Mouse (Mus musculus) right cerebral cortex, adult 18-20 months (tissue): ENCODE data around the gene Abcf3.

Experiments used
- DNase-seq: peaks from one replicate; pipeline ENCODE4 v3.0.0; 2022; ENCODE audit warnings: mixed read lengths

Gene Abcf3

DNA sequence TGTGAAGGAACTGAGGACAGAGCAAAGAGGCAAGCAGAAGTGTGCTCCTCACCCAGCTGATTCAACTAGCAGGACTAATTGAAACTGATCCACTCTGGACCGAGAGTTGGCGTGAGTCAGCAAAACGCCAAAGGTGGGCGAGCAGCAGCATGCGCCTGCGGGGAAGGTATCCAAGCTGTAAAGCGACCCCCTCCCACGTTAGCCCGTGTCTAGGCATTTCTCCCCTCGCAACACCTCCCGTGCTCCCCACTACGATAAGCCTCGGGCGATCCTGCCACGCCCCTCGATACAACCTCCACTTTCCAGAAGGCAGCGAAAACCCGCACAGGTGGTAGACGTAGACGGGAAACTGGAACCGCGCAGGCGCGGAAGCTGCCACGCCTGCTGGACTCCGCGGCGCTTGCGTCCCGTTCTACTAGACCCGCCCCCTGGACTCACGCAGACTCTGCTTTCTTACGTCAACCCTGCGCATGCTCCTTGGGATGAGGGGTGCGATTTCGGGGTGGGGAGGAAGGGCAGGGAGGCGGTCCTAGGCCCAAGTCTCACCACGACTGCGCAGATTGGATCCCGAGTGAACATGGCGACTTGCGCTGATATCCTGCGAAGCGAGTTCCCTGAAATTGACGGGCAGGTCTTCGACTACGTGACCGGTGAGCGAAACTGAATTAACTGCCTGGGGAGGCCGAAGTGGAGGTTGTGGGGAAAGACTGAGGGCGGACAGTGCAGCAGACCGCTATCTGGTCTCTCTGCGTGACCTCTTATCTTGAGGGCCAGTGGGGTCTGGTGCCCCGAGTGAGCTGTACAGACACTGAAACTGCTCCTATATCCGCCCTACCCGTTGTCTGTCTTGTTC lies at the start of gene Abcf3:
Gene Abcf3, plus strand, starts transcription at position 482 of the 853 bp plus-strand sequence.
- peak; percentile 99 for DNase-seq

DNA sequence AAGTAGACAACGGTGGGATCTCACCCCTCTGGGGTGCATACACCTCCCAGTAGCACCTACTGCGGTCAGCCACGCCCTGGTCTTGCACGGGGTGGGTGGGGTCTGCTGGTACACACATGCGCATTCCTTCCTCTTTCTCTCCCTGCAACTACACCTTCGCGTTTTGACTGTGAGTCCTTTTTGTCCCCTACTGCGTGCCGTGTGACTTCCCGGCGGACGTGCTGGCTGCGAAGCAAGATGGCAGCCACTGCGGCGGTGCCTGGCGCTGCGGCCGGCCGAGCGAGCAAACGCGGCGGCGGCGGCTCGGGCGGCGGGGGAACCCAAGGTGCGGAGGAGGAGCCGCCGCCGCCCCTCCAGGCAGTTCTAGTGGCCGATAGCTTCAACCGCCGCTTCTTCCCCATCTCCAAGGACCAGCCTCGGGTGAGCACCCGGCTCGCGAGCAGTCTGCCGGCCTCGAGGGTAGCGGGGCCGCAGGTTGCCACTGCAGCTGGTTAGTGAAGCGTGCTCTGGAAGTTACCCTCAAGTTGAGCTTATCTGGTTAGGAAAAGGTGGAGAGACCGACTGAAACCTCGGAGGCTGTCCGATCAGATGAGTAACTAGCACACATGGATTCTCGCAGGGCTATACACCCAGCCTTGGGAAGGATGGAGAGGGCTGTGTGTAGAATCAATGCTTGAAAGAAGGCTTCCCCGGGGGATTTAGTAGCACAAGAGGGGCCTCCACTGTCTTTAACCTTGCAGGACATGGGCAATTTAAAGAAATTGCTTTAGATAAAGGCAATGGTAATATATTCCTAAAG lies 49.5 kb upstream of the Abcf3 start, which contains the start of gene Eif2b5:
Gene Eif2b5, plus strand, starts transcription at position 141 of the 799 bp plus-strand sequence.
- peak; percentile 96 for DNase-seq

DNA sequence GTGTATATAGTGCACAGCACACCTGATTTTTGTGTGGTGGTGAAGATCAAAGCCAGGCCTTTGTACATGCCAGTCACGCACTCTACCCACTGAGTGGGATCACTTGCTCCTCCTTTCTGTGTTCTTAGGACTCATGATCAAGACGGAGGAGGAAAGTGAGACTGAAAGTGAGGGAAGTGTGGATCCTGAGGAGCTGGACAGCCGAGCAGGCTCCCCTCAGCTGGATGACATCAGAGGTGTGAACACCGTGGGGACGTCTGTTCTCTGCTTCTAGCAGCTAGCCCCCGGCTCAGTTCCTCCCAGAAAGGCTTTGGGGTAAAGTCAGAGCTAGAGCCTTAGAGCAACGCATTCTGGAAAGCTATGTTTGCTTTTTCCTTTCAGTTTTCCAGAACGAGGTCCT lies 42.4 kb upstream of the Abcf3 start:
- DNase-seq: peak; percentile 73

DNA sequence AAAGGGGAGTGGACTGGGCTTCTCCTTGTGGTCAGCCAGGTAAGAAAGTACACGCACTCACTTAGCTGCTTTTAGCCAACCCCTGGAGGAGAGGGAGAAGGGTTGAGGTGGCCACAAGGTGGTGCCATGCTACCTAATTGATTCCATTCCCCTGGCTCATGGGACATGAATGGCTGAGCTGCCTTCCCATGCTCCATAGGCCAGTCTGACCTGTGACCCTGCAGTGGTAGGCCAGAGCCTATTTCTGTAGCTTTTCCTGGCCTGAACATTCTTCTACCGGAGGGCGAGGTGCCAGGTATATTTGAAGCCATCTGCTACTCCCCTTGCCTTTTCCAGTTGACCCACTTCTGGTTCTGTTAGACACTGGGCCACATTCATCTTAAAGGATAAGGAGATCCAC lies 39.0 kb upstream of the Abcf3 start:
- DNase-seq: no peak

- no peak for DNase-seq
Observed at GRCm38 (mm10) chr16:20511277-20511847, 37.0 kb upstream of the Abcf3 start.

- no peak for DNase-seq
Observed at GRCm38 (mm10) chr16:20516032-20516431, 32.3 kb upstream of the Abcf3 start.

- peak; percentile 92 for DNase-seq
Observed at GRCm38 (mm10) chr16:20516726-20517201, 31.6 kb upstream of the Abcf3 start, which contains the start of gene Dvl3. Gene Dvl3 (plus strand): TSS chr16:20516982.

DNA sequence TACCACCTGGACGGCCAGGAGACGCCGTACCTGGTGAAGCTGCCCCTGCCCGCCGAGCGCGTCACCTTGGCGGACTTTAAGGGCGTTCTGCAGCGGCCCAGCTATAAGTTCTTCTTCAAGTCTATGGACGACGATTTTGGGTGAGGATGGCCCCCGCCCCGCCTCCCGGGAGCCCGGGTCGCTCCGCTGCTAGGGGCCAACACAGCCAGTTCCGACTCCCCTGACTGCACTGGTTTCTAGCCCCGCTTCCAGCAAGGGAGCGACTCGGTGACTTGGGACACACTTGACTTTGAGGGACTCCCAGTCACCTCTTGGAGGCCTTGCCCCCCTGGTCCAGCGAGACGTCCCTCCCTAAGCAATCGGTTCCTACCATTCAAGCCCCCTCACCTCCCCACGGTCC lies 31.2 kb upstream of the Abcf3 start:
- no peak for DNase-seq

DNA sequence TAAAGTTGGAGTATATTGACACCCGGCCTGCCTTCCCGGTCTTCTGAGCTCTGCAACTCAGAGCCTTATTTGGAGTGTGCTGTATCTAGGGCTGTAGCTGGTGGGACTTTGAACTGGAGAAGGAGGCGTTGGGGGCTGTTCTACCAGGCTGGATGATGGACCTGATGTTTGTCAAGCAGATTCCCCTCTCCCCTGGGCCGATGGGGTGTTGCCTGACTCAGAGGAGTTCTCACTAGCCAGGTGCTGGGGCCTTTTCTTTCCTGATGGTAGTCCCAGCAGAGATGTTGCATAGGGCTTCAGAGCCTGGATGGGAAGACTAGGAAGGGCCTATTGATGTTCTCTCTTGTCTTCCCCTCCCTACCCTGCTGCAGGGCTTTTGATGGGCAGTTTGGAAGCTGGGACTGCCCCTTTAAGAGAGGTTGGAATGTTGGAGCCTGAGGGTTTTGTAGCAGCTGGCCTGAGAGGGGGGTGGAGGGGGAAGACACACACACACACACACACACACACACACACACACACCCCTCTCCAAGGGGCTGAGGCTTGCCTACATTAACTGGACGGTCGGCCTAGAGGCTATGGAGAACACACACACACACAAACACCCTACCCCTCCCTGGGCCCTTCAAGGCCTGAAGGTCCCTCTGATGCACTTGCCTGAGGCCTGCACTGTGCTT lies 30.5 kb upstream of the Abcf3 start:
- DNase-seq: no peak

DNA sequence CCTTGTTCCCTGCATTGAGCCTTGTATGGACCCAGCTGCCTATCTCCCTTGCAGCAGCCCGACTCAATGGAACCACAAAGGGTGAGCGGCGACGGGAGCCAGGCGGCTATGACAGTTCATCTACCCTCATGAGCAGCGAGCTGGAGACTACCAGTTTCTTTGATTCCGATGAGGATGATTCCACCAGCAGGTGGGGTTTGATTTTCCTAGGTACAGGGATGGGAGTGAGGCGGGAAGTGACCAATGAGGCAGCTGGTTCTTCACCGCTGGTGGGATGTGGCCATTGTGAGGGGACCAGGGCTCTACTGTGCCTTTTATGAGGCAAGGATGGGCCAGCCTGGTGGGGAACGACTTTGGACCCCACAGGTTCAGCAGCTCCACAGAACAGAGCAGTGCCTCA lies 24.5 kb upstream of the Abcf3 start:
- DNase-seq: no peak

GRCm38 (mm10) chr16:20528779-20529178 lies 19.6 kb upstream of the Abcf3 start:
- DNase-seq: no peak

DNA sequence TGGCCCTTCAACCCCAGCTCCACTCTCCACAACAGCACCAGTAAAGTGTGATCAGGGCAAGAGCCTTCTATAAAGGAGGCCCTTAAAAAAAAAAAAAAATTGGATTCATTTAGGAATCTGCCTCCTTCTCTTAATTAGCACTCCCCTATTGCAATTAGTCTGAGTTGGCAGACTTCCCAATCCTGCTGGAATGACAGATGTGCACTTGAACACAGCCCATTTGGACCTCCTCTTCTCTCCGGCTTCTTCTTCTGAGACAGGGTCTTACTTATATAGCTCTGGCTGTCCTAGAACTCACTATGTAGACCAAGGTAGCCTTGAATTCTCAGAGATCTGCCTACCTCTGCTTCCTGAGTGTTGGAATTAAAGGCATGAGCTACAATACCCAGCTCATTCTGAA lies 19.0 kb upstream of the Abcf3 start:
- no peak for DNase-seq

GRCm38 (mm10) chr16:20530941-20531340 lies 17.4 kb upstream of the Abcf3 start:
- DNase-seq: no peak

DNA sequence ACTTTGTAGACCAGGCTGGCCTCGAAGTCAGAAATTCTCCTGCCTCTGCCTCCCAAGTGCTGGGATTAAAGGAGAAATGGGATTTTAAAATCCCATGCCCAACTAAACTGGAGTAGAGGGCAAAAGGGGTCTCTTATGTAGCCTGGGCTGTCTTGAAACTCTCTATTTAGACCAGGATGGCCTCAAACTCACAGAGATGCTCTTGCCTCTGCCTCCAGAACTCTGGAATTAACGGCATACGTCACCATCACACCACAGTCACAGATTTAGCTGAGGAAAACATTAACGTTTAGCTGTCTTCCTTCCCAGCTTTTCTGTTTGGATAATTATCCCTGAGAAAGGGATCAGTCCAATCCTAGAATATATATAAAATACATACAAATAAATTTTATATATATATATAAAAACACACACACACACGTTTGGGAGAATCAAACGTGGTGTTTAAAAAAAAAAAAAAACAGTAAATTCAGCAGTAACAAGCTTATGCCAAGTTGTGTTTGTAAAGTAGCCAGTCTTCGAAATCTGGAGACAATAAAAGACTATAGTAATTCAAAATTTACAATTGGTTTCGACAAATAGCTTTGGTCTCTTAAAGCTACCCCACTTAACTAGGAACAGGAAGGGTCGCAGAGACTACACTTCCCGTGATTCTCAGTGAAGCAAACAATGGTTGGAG lies 13.6 kb upstream of the Abcf3 start:
- no peak for DNase-seq

- DNase-seq: peak; percentile 98
Observed at GRCm38 (mm10) chr16:20535296-20536080, 12.9 kb upstream of the Abcf3 start, which contains the start of gene Ap2m1. Gene Ap2m1 (plus strand): TSS chr16:20535478.

DNA sequence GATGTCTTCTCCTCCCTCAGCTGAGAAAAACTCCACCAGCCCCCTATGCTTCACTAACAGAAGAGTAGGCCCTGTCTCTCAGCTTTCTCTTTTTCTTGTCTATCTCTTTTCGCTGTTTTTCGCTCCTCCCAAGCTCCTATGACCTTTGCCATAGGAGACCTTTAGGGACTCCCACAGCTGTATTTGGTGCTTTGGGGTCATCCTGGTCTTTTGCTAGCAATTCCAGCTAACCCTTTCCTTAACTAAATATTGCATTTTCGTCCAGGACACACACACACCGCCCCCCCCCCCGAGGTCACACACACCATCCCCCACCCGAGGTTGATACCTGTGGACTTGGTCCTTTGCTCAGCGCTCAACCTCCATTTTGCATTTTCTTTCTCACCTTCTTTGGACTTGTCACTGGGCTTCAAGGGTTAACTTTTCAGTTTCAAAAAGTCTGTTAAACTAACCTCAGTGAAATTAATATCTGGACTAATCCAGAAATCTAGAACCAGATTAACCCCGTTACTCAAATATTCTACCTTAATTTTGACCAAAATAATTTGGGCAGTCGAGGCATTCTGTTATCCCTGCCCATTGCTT lies 12.2 kb upstream of the Abcf3 start:
- DNase-seq: no peak

GRCm38 (mm10) chr16:20537071-20537471 lies 11.3 kb upstream of the Abcf3 start:
- no peak for DNase-seq

DNA sequence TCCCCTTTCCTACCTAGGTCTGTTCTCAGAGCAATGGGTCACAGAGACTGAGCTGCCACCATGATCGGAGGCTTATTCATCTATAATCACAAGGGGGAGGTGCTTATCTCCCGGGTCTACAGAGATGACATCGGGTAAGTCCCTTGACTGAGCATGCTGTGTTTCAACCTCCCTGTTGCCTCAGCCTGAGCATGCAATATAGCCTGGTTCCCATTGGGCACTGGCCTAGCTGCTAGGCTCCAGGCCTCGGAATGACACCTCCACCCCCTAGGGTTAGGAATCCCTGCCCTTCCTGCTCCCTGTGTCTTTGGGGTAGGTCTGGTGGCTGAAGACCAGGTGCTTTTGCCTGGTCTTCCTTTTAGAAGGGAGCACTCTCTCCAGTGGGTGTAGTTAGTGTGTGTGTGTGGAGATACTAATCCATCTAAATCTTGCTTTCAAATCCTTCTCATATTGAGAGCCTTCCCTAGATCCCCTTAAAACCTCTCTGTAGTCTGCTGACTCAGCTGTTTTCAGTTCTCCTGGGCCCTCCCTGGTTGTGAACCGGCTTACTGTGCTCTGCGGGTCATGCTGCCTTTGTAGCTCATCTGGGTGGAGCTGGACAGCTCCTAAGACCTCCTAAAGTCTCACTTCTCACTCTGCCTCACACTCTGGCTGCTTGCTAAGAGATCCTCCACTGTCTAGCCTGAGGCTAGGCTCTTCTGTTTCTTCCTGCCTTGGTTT lies 10.6 kb upstream of the Abcf3 start:
- DNase-seq: no peak

DNA sequence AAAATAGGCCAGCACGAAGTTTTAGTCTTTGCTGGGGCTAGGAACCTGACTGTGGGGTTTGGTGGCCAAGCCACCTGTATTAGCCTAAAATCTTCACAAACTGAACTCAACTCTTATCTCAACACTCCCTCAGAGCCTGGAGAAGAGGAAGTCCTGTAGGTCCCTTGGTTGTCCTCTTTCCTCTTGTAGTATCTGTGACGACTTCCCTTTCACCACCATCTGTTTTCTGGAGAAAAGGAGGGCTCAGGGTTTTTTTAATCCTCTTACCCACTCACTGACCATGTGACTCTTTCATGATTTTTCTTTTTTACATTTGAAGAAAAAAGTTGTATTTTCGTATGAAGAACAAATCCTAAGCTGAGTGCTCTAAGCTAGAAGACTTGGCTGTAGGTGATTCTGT lies 8.7 kb upstream of the Abcf3 start:
- no peak for DNase-seq

GRCm38 (mm10) chr16:20540438-20540837 lies 7.9 kb upstream of the Abcf3 start:
- DNase-seq: no peak
